Mouse (Mus musculus) hindbrain, embryonic 14.5 days (tissue): Measurements from ENCODE around the gene Iah1. TPM values are rescaled to one million over a fixed set of nuclear protein-coding genes. Genes with fewer than 3 reads are reported as not detected.
A peak's percentile ranks its signal among the peaks of the same experiment; 100 is the strongest.

Experiments
- ATAC-seq: fragments of 200-750 bp; cut with Nextera tagmentation; 2 replicates; pipeline ENCODE4 v1.8.0; 2017; ENCODE audit warnings: moderate number of reproducible peaks, mild to moderate bottlenecking, moderate TSS enrichment, moderate library complexity; ENCODE audit not compliant: low FRiP score
- DNase-seq: peaks from one replicate; pipeline ENCODE4 v3.0.0-alpha.2; 2015; ENCODE audit warnings: low spot score
- H3K27ac ChIP-seq: fragments of 300-500 bp; sonication (generic); 2 replicates; pipeline ENCODE4 v1.5.1; 2014; ENCODE audit warnings: mild to moderate bottlenecking, moderate library complexity
- H3K27me3 ChIP-seq: fragments of 300-500 bp; sonication (generic); 2 replicates; pipeline ENCODE4 v1.6.1; 2014; ENCODE audit warnings: mild to moderate bottlenecking, low read length, mixed read lengths; ENCODE audit not compliant: control insufficient read depth, insufficient read depth
- H3K36me3 ChIP-seq: fragments of 300-500 bp; sonication (generic); replicated peaks from 2 replicates; pipeline ENCODE4 v1.6.1; 2014; ENCODE audit not compliant: control insufficient read depth, insufficient read depth
- H3K4me1 ChIP-seq: fragments of 300-500 bp; sonication (generic); replicated peaks from 2 replicates; pipeline ENCODE4 v1.6.1; 2014; ENCODE audit warnings: antibody characterized with exemption, low read length, mixed read lengths; ENCODE audit not compliant: control insufficient read depth, insufficient read depth
- H3K4me2 ChIP-seq: fragments of 300-500 bp; sonication (generic); replicated peaks from 2 replicates; pipeline ENCODE4 v1.6.1; 2014; ENCODE audit warnings: mild to moderate bottlenecking, moderate library complexity
- H3K4me3 ChIP-seq: fragments of 300-500 bp; sonication (generic); replicated peaks from 2 replicates; pipeline ENCODE4 v1.5.1; 2014; ENCODE audit warnings: mild to moderate bottlenecking, low read length
- H3K9ac ChIP-seq: fragments of 300-500 bp; sonication (generic); 2 replicates; pipeline ENCODE4 v1.6.1; 2014
- H3K9me3 ChIP-seq: fragments of 300-500 bp; sonication (generic); 2 replicates; pipeline ENCODE4 v1.6.1; 2016; ENCODE audit warnings: low read length; ENCODE audit not compliant: control insufficient read depth
- WGBS: fragments of 180-500 bp; shearing (Covaris S2); extraction: QIAGEN DNeasy Blood & Tissue Kit; methylation state at CpG from one replicate; pipeline ENCODE4 v1.1.7; 2014; 5-methylcytosine and 5-hydroxymethylcytosine counted together
- polyA plus RNA-seq: library from polyadenylated mRNA; unstranded; fragments of >200 nt; fragmentation: Nextera tagmentation; extraction: Ambion mirVana; gene quantifications from 2 replicates; pipeline ENCODE4 v1.2.1, GENCODE M21; 2014

Gene Iah1
- polyA plus RNA-seq, 1 experiment from 2014 or later: 36.5 TPM

DNA sequence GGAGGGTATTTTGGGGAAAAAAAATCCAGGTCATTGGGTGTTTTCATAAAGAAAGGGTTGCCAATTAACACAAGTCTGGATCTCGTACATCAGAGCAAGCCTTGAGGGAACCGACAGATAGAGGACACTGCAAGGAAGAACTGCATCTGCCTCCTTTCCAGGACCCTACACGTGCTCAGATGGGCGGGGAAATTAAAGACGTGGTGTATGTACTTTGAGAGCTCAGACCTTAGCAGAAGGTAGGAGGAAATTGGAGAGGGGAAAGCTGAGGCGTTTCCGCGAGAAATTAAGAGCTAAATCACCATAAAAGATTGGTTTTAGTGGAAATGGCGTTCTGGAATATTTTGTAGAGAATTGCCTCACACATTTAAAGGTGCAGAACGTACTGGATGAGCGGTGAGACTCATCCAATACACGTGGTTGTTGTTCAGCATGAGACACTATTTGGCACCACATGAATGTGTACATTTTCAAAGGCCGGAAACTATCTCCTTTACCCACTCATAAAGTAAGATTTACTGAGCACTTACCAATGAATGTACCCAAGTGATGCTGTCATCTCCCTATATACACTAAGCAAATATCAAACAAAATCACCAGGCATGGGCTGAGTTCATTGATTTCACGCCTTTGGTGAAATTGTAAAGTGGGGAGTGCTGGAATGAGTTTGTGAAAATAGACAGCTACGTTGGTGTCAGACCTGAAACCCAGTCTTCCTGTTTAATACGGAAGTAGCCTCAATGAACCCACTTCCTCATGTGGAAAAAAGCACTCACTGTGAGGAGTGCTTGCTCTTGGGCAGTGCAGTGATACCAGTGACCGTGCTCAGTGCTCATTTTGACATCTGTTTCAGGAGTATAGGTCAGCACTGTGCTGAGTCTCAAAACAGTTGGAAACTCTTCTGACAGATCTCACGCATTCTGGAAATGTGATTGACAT lies 29.2 kb upstream of the Iah1 start:
- DNase-seq: no peak

DNA sequence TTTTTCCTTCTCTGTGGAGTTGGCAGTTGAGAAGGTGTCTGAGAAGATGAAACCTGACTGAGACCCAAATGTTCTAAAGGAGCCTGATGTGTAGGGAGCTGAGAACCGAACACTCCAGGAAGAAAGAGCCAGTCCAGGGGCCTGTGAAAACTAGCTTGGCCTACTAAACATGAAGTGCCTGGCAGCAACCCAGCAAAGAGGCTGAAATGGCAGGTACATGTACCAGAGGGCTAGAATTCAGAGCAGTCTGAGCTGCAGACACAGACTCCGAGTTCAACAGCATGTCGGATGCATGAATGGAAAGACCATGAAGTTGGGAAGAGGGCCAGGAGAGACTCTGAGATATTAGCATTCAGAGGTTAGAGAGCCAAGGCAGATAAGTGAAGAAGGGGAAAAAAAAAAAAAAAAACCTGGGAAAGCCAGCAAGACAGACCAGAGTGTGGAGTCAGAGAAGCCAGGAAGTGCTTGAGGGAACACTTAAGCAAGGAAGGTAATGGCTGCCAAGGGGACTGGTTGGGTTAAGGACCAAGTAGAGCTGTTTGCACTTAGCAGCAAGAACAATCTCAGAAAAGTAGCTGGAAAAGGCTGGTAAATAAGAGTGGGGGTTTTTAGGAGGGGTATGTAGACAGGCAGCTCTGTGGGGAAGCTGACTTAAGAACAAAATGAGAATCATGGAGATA lies 27.3 kb upstream of the Iah1 start:
- Histone ChIP-seq H3K4me3 (no peak overlapping the region), H3K4me2 (no peak overlapping the region), H3K27ac (no peak overlapping the region), H3K4me1 (peaks cover 26% of the 10 kb centered on the region), H3K9ac (peak overlapping the region; percentile 17; the same call in 1 of the 2 replicates), H3K27me3 (no peaks in the 10 kb centered on the region), H3K36me3 (peaks cover 40% of the 10 kb centered on the region), H3K9me3 (no peaks in the 10 kb centered on the region)
- ATAC-seq: no peak
- no peak for DNase-seq
- WGBS: 95% methylated on average over 3 of the region's 3 CpGs

More for the DNA sequence above, 29.2 kb upstream of the Iah1 start:
- peak overlapping the region; percentile 79 for H3K9ac ChIP-seq
- H3K4me3 ChIP-seq: peak overlapping the region; percentile 53
- no peaks in the 10 kb centered on the region for H3K27me3 ChIP-seq
- H3K4me2 ChIP-seq: peak overlapping the region; percentile 65
- H3K27ac ChIP-seq: peak overlapping the region; percentile 93
- H3K9me3 ChIP-seq: no peaks in the 10 kb centered on the region
- ATAC-seq: peak; percentile 32; the same call in 1 of the 2 replicates
- WGBS: 38% methylated on average over 18 of the region's 18 CpGs
- peaks cover 26% of the 10 kb centered on the region for H3K4me1 ChIP-seq
- H3K36me3 ChIP-seq: peaks cover 21% of the 10 kb centered on the region

DNA sequence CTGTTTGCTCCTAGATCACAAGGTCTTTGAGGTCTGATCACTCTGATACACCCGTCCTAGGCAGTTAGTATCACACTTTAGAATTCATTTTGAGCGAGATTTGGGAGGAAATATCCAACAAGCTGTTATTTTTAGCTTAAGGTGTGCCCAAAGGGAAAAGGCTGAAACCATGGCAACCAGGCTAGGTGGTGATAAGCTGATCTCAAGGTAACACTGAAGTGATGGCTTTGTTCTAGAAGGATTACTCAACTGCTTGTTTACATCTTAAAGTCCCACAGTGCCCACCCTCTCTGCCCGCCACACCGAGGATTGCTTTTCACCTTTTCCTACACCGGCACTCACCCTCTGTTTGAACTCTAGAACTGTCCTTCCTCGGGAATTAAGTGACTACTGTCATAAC lies 26.5 kb upstream of the Iah1 start:
- DNase-seq: no peak
- Histone ChIP-seq H3K9me3 (no peaks in the 10 kb centered on the region), H3K9ac (no peak overlapping the region), H3K27ac (no peak overlapping the region), H3K4me2 (no peak overlapping the region), H3K4me3 (no peak overlapping the region), H3K4me1 (peaks cover 26% of the 10 kb centered on the region), H3K36me3 (peaks cover 48% of the 10 kb centered on the region), H3K27me3 (no peaks in the 10 kb centered on the region)
- ATAC-seq: no peak
- 92% methylated on average over 6 of the region's 6 CpGs for WGBS

DNA sequence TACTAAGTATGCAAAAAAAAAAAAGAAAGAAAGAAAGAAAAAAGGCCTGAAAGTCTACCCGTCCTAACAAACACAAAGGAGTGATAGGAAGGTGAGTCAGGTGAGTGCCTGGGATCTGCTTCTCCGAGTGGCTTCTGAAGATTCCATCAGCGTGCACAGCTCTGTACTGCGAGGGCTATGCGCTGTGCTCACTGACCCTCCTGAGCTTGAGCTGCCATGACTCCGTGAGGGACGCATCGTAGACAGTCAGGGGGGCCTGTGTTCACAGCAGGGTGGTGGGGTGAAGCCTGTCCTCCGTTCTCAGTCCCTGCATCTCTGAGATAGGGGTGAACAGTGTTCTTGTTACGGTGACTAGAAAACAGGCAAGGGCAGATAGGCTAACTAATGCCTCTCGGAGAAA lies 17.3 kb upstream of the Iah1 start:
- no peak for ATAC-seq
- WGBS: 97% methylated on average over 11 of the region's 11 CpGs
- H3K4me1 ChIP-seq: no peaks in the 10 kb centered on the region

DNA sequence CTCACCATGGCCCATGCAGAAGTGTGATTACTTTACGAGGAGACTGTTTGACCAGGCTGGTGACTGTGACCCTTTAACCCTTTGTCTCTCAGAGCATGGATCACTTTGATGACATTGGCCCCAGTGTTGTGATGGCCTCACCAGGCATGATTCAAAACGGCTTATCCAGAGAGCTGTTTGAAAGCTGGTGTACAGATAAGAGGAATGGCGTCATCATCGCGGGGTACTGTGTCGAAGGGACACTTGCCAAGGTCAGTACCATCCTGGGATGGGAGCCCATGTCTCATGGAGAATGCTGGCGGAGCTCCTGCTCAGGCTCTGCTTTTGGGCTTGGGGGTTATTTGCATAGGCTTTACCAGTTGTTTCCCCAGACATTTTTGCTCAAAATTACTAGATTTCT lies 14.9 kb upstream of the Iah1 start:
- H3K4me1 ChIP-seq: no peaks in the 10 kb centered on the region
- no peak for DNase-seq
- no peak overlapping the region for H3K4me3 ChIP-seq
- H3K9ac ChIP-seq: no peak overlapping the region
- H3K27me3 ChIP-seq: no peaks in the 10 kb centered on the region
- 95% methylated on average over 7 of the region's 7 CpGs for WGBS
- H3K4me2 ChIP-seq: no peak overlapping the region
- H3K27ac ChIP-seq: no peak overlapping the region
- H3K36me3 ChIP-seq: peaks cover 98% of the 10 kb centered on the region
- no peaks in the 10 kb centered on the region for H3K9me3 ChIP-seq
- ATAC-seq: no peak

More for the DNA sequence above, 17.3 kb upstream of the Iah1 start:
- H3K27me3 ChIP-seq: no peaks in the 10 kb centered on the region
- H3K9ac ChIP-seq: no peak overlapping the region
- H3K36me3 ChIP-seq: peaks cover 100% of the 10 kb centered on the region
- H3K27ac ChIP-seq: no peak overlapping the region
- H3K4me2 ChIP-seq: no peak overlapping the region
- no peak overlapping the region for H3K4me3 ChIP-seq
- DNase-seq: no peak
- H3K9me3 ChIP-seq: no peaks in the 10 kb centered on the region

DNA sequence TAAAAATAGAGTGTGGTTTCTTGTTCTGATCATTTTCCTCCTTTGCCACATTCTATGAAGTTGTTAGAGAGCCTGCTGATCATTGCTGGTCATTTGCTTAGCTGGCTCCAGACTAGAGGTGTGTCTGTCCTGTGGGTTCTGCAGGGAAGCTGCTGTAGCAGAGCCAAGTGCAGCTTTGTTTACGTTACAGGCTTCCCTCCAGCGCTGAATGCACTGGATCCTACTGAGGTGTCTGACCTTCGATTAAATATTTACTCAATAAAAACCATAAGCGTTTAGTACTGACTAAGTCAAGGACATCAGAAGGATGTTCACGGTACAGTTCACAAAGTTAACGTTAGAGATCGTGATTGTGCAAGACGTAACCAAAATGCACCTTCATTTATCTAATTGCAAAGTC lies 14.3 kb upstream of the Iah1 start:
- ATAC-seq (no peak), DNase-seq (no peak)
- no peaks in the 10 kb centered on the region for H3K27me3 ChIP-seq
- no peaks in the 10 kb centered on the region for H3K4me1 ChIP-seq
- H3K4me3 ChIP-seq: no peak overlapping the region
- no peaks in the 10 kb centered on the region for H3K9me3 ChIP-seq
- H3K4me2 ChIP-seq: no peak overlapping the region
- WGBS: 93% methylated on average over 8 of the region's 8 CpGs
- peaks cover 98% of the 10 kb centered on the region for H3K36me3 ChIP-seq
- no peak overlapping the region for H3K9ac ChIP-seq
- no peak overlapping the region for H3K27ac ChIP-seq

DNA sequence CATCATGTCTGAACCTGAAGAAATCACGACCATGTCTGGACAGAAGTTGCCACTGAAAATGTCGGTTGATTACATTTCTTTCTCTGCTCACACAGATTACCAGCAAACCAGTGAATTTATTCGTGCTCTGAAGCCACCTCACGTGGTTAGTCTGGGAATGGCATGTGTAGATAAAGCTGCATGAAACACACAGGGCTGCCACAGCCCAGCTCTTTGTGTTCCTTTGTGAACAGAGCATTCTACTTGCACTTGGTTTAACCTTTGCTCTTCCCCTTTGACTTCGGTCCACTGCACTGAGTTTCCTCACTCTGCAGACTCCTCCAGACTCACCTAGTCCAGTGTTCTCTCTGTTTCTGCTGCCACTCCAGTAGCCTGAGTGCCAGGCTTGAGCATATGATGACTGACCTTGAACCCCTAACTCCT lies 13.8 kb upstream of the Iah1 start:
- no peak overlapping the region for H3K4me2 ChIP-seq
- no peaks in the 10 kb centered on the region for H3K4me1 ChIP-seq
- WGBS: 84% methylated on average over 5 of the region's 5 CpGs
- ATAC-seq (no peak), DNase-seq (no peak)
- no peak overlapping the region for H3K4me3 ChIP-seq
- H3K36me3 ChIP-seq: peaks cover 98% of the 10 kb centered on the region
- no peak overlapping the region for H3K9ac ChIP-seq
- no peaks in the 10 kb centered on the region for H3K9me3 ChIP-seq
- no peak overlapping the region for H3K27ac ChIP-seq
- no peaks in the 10 kb centered on the region for H3K27me3 ChIP-seq

DNA sequence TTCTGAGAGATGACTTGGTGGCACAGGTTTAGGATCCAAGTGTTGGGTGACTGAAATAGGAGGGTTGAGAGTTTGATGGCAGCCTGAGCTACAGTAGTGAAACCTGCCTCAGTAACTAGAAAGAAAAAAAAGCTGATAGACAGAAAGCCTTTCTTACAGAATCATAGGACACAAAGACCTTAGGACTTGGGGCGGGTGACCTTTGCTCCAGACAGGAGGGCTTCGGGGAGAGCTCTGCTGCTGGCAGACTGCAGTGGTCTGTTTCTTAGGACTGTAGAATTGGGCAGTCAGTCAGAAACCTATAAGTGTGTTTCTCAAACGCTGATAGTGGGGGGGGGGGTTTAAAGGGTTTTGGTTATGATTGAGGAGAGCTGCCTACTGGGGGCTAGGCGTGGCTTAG lies 10.4 kb upstream of the Iah1 start:
- no peak overlapping the region for H3K4me3 ChIP-seq
- H3K9ac ChIP-seq: no peak overlapping the region
- WGBS: 98% methylated on average over 4 of the region's 4 CpGs
- peaks cover 97% of the 10 kb centered on the region for H3K36me3 ChIP-seq
- no peak for ATAC-seq
- no peak for DNase-seq
- no peak overlapping the region for H3K27ac ChIP-seq
- no peaks in the 10 kb centered on the region for H3K4me1 ChIP-seq
- no peak overlapping the region for H3K4me2 ChIP-seq
- H3K9me3 ChIP-seq: no peaks in the 10 kb centered on the region
- H3K27me3 ChIP-seq: no peaks in the 10 kb centered on the region

DNA sequence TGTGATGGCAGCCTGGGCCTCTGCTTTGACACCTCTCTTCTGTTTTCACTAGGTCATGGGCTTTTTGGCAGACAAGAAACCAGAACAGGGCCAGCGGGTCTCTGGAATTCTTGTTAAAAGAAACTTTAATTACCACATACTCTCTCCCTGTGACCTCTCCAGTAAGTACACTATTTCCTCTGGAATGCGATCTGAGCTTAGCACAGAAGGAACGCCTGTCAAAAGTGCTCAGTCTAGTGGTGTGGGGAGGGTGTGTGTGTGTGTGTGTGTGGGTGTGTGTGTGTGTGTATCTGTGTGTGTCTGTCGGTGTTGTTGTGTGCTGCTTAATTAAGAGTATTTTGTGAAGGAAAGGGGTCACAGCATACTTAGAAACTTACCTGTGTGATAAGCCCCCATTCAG lies 9.5 kb upstream of the Iah1 start:
- no peak overlapping the region for H3K4me3 ChIP-seq
- WGBS: 92% methylated on average over 4 of the region's 4 CpGs

More for the DNA sequence above, 9.5 kb upstream of the Iah1 start:
- Histone ChIP-seq H3K9ac (no peak overlapping the region), H3K4me2 (no peak overlapping the region), H3K36me3 (peaks cover 97% of the 10 kb centered on the region), H3K27me3 (no peaks in the 10 kb centered on the region), H3K4me1 (no peaks in the 10 kb centered on the region), H3K9me3 (no peaks in the 10 kb centered on the region), H3K27ac (no peak overlapping the region)
- ATAC-seq (no peak), DNase-seq (no peak)
